Mouse (Mus musculus) thymus, adult 2 months (tissue): ENCODE measurements around the gene Utp20. TPM values are rescaled to one million over a fixed set of nuclear protein-coding genes. Genes with fewer than 3 reads are reported as not detected.

Experiments used
- DNase-seq: peaks from one replicate; pipeline ENCODE4 v3.0.0; 2021
- H3K27ac ChIP-seq: fragments of 200-500 bp; 2 replicates; pipeline ENCODE4 v1.5.1; 2012; ENCODE audit warnings: low read length, control low read depth; ENCODE audit not compliant: control insufficient read depth, insufficient read depth
- H3K27me3 ChIP-seq: fragments of 200-500 bp; 2 replicates; pipeline ENCODE4 v1.6.1; 2012; ENCODE audit warnings: mild to moderate bottlenecking, low read length, moderate library complexity, mixed read lengths; ENCODE audit not compliant: control insufficient read depth, insufficient read depth
- H3K36me3 ChIP-seq: fragments of 200-500 bp; 2 replicates; pipeline ENCODE4 v1.6.1; 2012; ENCODE audit warnings: mild to moderate bottlenecking, low read length, moderate library complexity; ENCODE audit not compliant: control insufficient read depth, insufficient read depth
- H3K4me1 ChIP-seq: fragments of 200-500 bp; replicated peaks from 2 replicates; pipeline ENCODE4 v1.6.1; 2012; ENCODE audit warnings: low read length; ENCODE audit not compliant: control insufficient read depth, insufficient read depth
- H3K4me3 ChIP-seq: fragments of 200-500 bp; 2 replicates; pipeline ENCODE4 v1.5.1; 2012; ENCODE audit warnings: mild to moderate bottlenecking, low read length, control low read depth, moderate library complexity; ENCODE audit not compliant: control insufficient read depth, insufficient read depth
- CTCF ChIP-seq: fragments of 200-500 bp; IDR thresholded peaks from 2 replicates; pipeline ENCODE4 v1.5.1; 2012; ENCODE audit warnings: mild to moderate bottlenecking, control low read depth, low read length, moderate library complexity, borderline replicate concordance; ENCODE audit not compliant: control insufficient read depth, poor library complexity, insufficient read depth; ENCODE audit errors: extremely low read depth
- POLR2A ChIP-seq: fragments of 200-500 bp; IDR thresholded peaks from 2 replicates; pipeline ENCODE4 v1.6.1; 2012; ENCODE audit warnings: mild to moderate bottlenecking, low read length, control low read depth, moderate library complexity; ENCODE audit not compliant: control insufficient read depth, poor library complexity, insufficient read depth; ENCODE audit errors: extremely low read depth
- WGBS: fragments of 180-500 bp; shearing (Covaris S2); methylation state at CpG from one replicate; pipeline ENCODE4 v1.1.7; 2018; 5-methylcytosine and 5-hydroxymethylcytosine counted together
- polyA plus RNA-seq: library from polyadenylated mRNA; depleted of rRNA; stranded (reverse); fragments of >200 nt; gene quantifications from 2 replicates; pipeline ENCODE4 v1.2.3, GENCODE M21; 2012

Gene Utp20
- polyA plus RNA-seq, 1 experiment, result 6.6 TPM

DNA sequence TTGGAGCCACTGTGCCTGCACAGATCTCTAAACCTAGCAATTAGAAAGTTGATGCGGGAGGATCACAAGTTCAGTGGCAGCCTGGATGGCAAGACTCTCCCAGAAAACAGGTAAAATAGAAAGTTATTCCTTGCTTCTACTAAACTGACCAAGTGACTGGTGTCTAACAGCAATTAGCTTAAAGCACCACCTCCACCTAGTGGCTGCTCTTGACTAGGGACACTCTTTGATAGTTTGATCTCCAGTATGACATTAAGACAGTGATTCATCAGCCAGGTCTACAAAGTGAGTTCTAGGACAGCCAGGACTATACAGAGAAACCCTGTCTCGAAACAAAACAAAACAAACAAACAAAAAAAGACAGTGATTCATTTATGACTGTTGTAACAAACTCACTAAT lies 101.3 kb downstream of the Utp20 start:
- H3K27me3 ChIP-seq, result no peaks in the 10 kb centered on the region
- no peak overlapping the region for H3K4me3 ChIP-seq
- TF ChIP-seq CTCF (no peak), POLR2A (no peak)
- H3K27ac ChIP-seq, result no peak overlapping the region
- DNase-seq, result peak; percentile 10
- H3K36me3 ChIP-seq, result no peaks in the 10 kb centered on the region
- WGBS, result 58% methylated on average over 2 of the region's 2 CpGs
- peaks cover 2% of the 10 kb centered on the region for H3K4me1 ChIP-seq

DNA sequence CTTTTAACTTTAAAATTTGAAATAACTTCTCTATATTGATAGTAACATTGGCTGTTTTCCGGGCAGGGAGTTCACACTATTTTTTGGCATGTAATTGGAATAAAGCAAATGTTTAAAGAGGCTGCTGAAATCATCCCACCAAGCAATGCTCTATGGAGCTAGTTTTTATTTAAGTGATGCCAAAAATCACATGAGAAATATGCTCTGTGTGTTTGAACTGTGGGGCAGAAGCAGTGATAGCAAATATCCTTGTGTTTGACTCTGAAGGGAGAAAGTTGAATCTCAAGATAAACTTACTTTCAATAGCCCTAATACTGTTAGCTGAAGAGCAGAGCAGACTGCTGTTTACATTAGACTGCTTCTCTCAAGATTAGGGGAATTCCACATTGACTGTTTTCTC lies 107.0 kb downstream of the Utp20 start:
- H3K4me1 ChIP-seq, result no peaks in the 10 kb centered on the region
- H3K27me3 ChIP-seq, result no peaks in the 10 kb centered on the region
- no peak for DNase-seq
- TF ChIP-seq CTCF (no peak), POLR2A (no peak)
- H3K4me3 ChIP-seq, result no peak overlapping the region
- H3K27ac ChIP-seq, result no peak overlapping the region
- no peaks in the 10 kb centered on the region for H3K36me3 ChIP-seq
- 60% methylated on average over 1 of the region's 1 CpGs for WGBS

DNA sequence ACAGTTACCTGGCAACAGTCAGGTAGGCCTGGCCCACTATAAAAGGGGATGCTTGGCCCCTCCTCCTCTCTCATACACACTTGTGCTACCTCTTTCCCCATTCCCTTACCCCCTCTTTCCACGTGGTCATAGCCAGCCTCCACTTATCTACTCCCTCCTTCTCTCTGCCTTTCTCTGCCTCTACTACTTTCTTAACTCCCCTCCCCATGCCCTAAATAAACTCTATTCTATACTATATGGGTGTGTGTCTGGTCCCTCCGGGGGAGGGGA lies 108.9 kb downstream of the Utp20 start:
- no peak overlapping the region for H3K27ac ChIP-seq
- H3K4me1 ChIP-seq, result no peaks in the 10 kb centered on the region
- no peaks in the 10 kb centered on the region for H3K27me3 ChIP-seq
- no peak for DNase-seq
- WGBS, result 69% methylated on average over 2 of the region's 2 CpGs
- no peak overlapping the region for H3K4me3 ChIP-seq
- no peaks in the 10 kb centered on the region for H3K36me3 ChIP-seq
- TF ChIP-seq CTCF, result no peak

DNA sequence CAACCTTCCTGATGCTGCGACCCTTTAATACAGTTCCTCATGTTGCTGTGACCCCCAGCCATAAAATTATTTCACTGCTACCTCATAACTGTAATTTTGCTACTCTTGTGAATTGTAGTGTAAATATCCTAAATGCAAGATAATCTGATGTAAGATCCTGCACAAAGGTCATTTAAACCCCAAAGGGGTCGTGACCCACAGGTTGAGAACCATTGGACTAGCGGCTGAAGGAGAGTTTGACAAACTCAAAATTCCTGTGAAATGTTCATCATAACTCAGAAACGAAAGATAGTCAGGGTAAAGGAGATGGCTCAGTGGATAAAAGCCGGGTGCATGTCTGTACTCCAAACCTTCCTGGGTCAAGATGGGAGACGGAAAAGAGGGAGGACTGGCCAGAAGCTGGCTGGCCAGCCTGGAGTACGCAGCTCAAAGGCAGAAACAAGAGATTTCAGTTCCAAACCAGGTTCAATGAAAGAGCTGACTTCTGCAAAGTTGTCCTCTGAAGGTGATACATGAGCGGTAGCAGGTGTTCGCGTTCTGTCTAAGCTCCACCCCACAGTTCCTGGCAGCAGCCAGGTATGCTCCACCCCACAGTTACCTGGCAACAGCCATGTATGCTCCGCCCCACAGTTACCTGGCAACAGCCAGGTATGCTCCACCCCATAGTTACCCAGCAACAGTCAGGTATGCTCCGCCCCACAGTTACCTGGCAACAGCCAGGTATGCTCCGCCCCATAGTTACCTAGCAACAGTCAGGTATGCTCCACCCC lies 109.4 kb downstream of the Utp20 start:
- H3K4me3 ChIP-seq, result no peak overlapping the region
- no peaks in the 10 kb centered on the region for H3K27me3 ChIP-seq
- no peak for TF ChIP-seq POLR2A
- TF ChIP-seq CTCF, result no peak
- H3K4me1 ChIP-seq, result no peaks in the 10 kb centered on the region
- DNase-seq, result no peak
- H3K27ac ChIP-seq, result no peak overlapping the region
- 86% methylated on average over 13 of the region's 13 CpGs for WGBS
- H3K36me3 ChIP-seq, result no peaks in the 10 kb centered on the region

DNA sequence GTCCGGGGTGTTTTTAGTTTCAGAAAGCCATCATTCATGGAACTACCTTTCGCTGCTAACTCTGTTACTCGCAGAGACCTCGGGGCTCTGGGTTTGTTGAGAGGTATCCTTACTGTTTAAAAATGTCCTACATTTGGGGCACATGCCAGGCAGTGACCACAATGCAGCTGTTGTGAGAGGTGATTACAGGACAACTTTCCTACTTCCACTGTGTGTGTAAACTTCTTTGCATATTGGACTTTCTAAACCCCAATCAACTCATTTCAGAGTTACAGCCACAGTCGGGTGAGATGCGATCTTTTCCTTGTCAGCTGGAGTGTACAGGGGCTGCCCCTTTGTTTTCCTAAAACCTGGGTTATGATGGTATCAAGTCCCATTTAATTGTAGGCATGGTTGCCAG lies 111.0 kb downstream of the Utp20 start:
- H3K4me3 ChIP-seq, result no peak overlapping the region
- H3K36me3 ChIP-seq, result no peaks in the 10 kb centered on the region
- no peaks in the 10 kb centered on the region for H3K27me3 ChIP-seq
- DNase-seq, result no peak
- no peak for TF ChIP-seq POLR2A
- no peak for TF ChIP-seq CTCF
- H3K27ac ChIP-seq, result no peak overlapping the region
- no peaks in the 10 kb centered on the region for H3K4me1 ChIP-seq
- WGBS, result 87% methylated on average over 6 of the region's 6 CpGs

DNA sequence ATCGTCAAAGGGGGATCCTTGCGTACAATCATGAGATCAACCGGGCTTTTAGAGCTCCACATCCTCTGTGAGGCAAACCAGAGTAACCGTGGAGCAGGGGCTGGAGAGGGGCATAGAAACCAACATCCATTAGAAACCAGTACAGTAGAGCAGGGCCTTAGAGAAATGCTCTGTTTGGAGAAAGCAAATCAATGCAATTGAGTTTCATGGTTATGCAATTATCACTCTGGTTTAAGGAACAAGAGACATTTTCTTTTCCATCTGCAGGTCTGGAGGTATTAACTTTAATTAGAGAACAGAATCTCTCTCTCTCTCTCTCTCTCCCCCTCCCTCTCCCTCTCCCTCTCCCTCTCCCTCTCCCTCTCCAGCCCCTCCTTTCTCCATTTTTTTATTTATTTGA lies 111.9 kb downstream of the Utp20 start:
- WGBS, result 92% methylated on average over 4 of the region's 4 CpGs
- TF ChIP-seq POLR2A, result no peak
- no peak for TF ChIP-seq CTCF
- no peaks in the 10 kb centered on the region for H3K4me1 ChIP-seq
- H3K36me3 ChIP-seq, result no peaks in the 10 kb centered on the region
- no peaks in the 10 kb centered on the region for H3K27me3 ChIP-seq
- no peak overlapping the region for H3K27ac ChIP-seq
- no peak for DNase-seq
- no peak overlapping the region for H3K4me3 ChIP-seq

DNA sequence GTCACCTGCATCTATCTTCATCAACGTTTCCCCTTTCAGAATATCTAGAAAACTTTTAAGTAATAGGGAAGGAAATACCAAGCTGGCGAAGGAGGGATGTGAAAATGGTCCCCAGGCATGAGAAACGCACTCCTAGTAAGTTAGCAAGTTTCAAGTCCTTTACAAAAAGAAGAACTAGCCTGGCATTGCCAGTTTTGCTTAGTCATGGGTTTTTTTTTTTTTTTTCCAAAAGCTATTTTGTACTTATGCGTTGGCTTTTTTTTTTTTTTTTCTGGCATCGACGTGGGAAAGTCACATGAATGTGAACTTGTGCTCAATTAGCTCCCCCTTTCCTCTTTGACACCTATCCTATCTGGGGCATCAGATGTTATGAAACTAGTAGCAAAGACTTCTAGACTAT lies 114.2 kb downstream of the Utp20 start:
- DNase-seq, result no peak
- Histone ChIP-seq H3K36me3 (no peaks in the 10 kb centered on the region), H3K4me3 (no peak overlapping the region), H3K27me3 (no peaks in the 10 kb centered on the region), H3K27ac (no peak overlapping the region), H3K4me1 (no peaks in the 10 kb centered on the region)
- TF ChIP-seq POLR2A (no peak), CTCF (no peak)
- 8% methylated on average over 6 of the region's 6 CpGs for WGBS
